Mouse (Mus musculus): ENCODE measurements around the gene Amn1.

GRCm38 (mm10) chr6:149145143-149145542 lies 43.4 kb downstream of the Amn1 start:
- TF ChIP-seq MYOD1 (IDR thresholded peaks at IDR 0.05; ENCODE audit: control insufficient read depth, insufficient read length, low read depth) (no peak), CTCF (IDR thresholded peaks at IDR 0.05; ENCODE audit: control insufficient read depth, insufficient read depth, insufficient read length) (no peak), MYOG (IDR thresholded peaks at IDR 0.05; ENCODE audit: control insufficient read depth, extremely low read depth, insufficient read length) (no peak), FOSL1 (IDR thresholded peaks at IDR 0.05; ENCODE audit: insufficient read depth, low read length, poor library complexity, severe bottlenecking) (no peak), MAX (IDR thresholded peaks at IDR 0.05) (no peak)

Measured in C2C12 (cell line).